Mouse (Mus musculus) retina, postnatal 1 day (tissue): ENCODE measurements at regions not wholly inside any gene's neighbourhood (a gene's known extent, or its start where the extent isn't known, plus 50 kb on each side); places are given as distances from the start of the nearest gene placed in this dataset.

ENCODE experiments used
- DNase-seq: peaks from one replicate; pipeline ENCODE4 v3.0.0-alpha.2; 2012

- no peak for DNase-seq
These were observed 715.5 kb downstream of the Fam181b start for GRCm38 (mm10) chr7:93795210-93795609.

- no peak for DNase-seq
These were observed 756.0 kb downstream of the Fam181b start for GRCm38 (mm10) chr7:93835697-93836096.

- DNase-seq, result no peak
These were observed 756.5 kb downstream of the Fam181b start for GRCm38 (mm10) chr7:93836169-93836568.

DNA sequence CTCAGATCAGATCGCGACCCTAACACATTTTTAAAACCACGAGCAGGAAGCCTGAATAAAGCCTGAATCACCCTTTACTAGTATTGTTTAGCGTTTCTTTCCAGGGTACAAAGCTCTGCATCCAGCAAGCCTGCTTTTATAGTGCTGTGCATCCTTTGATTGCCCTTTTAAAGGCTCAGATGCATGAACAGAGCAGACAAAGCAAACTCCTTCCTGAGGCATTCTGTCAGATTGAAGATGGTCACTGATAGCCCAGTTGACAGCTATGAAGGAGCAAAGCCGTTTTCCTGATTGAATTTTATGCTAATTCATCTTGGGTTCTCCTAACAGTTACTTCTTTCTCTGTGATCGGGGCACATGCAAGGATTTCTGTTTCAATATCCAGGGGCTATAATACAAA, 775.4 kb downstream of the Fam181b start:
- DNase-seq, result peak; percentile 4

- DNase-seq, result no peak
These were observed 814.0 kb downstream of the Fam181b start for GRCm38 (mm10) chr7:93893701-93894100.

DNA sequence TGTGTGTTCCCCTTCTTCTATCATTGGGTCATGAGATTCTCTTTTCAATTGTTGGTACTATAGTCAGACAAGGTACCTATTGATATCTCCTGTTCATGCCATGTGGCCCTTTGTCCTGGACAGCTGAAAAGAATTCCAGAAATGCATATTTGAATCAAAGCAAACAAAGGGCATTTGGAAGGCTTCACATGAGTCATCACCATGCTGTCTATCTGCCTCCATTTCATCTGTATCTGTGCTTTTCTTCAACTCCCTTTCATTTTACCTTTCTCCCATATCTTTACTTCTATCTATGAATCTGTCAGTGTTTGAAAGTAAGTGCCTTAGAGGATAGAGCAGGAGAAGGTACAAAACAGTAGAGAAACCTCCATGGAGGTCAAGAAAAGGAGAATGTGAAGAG, 817.3 kb downstream of the Fam181b start:
- DNase-seq, result no peak

- DNase-seq, result no peak
These were observed 823.1 kb downstream of the Fam181b start for GRCm38 (mm10) chr7:93902770-93903169.

DNA sequence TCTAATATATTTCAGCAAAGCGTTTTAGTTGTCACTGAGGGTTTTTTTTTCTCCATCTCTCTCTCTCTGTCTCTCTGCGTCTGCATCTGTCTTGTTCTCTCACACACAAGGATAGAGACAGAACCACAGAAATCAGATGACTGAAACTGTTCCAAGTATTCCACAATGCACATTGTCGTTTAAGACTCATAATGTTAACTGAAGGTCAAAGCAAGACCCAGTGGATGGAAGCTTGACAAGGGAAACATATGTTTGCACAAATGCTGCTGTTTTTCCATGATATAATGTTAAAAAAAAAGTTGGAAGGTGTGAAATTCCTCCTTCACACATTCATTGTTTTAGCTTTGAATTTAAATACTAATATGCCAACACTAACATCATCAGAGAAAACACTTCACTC, 857.3 kb downstream of the Fam181b start:
- no peak for DNase-seq

DNA sequence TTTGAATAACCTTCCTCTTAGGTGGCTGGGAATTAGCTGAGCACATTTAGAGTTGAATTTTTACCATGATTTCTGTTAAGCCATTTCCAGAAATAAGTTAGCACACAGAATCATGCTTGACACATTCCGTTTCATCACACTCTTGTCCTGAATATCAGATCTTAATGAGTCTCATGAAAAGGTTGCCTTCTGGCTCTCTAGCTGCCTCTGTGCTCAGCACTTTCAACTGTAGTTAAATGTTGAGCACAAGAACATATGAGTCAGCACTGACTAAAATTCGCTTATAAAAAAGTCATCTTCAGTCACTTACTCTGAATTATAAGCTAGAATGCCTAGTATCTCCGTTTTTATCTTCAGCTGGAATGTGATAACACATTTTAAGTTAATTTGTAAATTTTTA, 902.4 kb downstream of the Fam181b start:
- DNase-seq, result no peak

DNA sequence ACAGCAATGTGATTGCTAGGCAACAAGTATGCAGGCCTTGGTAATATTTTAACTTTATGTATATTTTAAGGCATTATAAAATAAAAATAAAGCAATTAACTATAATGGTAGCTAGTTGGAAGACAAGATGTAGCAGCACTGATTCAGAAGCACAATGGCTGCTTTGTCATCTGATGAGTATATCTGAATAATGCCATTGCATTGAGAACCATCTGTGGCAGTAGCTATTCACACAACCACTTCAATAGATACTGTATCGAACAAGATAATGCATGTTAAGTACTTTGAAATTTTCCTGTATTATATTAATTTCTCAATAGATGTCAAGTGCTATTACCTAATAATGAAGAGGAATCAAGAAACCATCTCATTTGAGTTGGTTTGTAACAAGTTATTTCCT, 923.1 kb downstream of the Fam181b start:
- no peak for DNase-seq

DNA sequence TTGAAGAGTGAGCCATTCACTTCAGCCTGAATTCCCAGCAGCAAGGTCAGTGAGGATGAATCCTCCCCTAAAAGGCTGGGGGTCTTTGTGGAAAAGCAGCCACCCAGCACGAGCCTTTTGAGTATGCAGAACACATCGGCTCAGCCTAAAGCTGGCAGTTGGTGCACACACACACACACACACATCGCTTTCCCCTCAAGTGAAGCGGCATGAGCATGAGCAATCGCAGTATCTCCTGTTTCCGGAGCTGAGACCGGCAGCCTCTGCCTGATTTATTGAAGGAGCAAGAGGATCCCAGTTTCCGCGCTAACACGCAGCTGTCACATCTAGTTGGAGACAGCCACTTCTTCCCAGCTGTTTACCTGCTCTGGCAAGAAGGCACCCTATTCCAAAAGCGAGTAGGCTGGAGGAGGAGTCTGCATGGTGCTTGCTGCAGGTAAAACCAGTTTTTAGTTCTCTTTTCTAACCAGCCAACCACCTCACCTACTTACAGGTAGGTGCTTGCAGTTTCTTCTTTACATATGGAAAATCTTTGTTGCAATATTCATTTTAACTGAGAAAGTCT, 962.9 kb downstream of the Fam181b start:
- DNase-seq, result peak; percentile 57

DNA sequence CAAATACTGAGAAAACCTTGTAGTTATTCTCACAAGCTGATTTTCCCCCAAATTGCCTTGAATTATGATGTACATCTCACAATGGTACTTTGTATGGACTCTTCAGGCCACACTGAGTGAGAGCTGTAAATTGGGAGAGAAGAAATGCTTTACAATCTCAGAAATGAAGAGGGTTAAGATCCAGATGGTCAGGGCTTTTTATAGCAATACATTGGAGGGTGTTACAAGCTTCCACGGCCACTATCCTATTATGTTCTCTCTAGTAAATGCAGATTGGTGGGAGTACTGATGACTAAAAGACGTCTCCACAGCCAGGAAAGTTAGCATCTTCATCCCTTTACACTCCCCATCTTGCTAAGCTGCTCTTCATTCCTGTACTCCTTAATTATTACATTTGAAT, 965.8 kb downstream of the Fam181b start:
- DNase-seq, result no peak

- DNase-seq, result peak; percentile 31
These were observed 966.4 kb downstream of the Fam181b start for GRCm38 (mm10) chr7:94046029-94046428.

DNA sequence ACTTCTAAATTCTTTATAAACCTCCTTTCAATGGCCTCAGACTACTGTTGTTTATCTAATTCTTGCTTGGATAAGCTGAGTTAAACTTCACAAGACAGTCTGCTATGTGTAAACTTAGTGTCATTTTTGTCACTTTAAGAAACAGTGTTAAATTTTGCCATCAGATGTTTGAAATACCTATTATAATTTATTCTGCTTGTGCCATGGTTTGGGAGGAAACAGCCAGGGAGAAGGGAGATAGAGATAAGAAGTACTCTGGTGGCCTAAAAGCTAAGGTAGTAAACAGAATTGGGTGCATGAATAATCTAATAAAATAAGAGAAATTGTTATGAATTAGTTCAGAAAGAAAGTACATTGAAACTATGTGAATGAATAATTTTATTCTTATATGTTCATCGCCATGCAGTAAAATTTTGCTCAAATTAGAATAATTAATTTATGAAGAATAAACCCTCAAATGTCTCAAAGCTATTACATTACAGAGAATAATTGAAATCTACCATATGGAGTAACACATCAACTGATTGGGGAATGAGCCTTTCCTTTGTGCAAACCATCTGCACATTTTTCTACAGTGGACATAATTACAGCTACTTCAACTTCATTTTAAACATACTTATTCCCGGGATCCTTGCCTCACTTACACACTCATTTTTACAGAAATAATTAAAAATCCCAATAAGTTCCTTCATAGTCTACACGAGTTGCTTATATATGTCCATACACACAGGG, 982.3 kb downstream of the Fam181b start:
- no peak for DNase-seq
